Mouse (Mus musculus): ENCODE measurements at regions not wholly inside any gene's neighbourhood (a gene's known extent, or its start where the extent isn't known, plus 50 kb on each side); places are given as distances from the start of the nearest gene placed in this dataset.

GRCm38 (mm10) chr9:43863609-43864397 lies 120.0 kb downstream of the Nectin1 start:
- Histone ChIP-seq H3ac (ENCODE audit: control insufficient read depth, insufficient read length) (no peak overlapping the region), H3K27me3 (ENCODE audit: control insufficient read depth, insufficient read depth, insufficient read length) (no peaks in the 10 kb centered on the region), H3K79me2 (ENCODE audit: control insufficient read depth, insufficient read depth) (no peaks in the 10 kb centered on the region), H3K4me2 (ENCODE audit: low read depth) (peak overlapping the region; percentile 45), H3K36me3 (ENCODE audit: control insufficient read depth, insufficient read depth) (no peaks in the 10 kb centered on the region), H3K4me3 (no peak overlapping the region)
- TF ChIP-seq MYOD1 (IDR thresholded peaks at IDR 0.05; ENCODE audit: control insufficient read depth in 1 of 3, insufficient read length in 2 of 3, low read depth in 2 of 3) (peak in 2 of 3 experiments; percentile 35 to 80), REST (IDR thresholded peaks at IDR 0.05; ENCODE audit: insufficient read depth, insufficient read length) (no peak), E2F4 (IDR thresholded peaks at IDR 0.05; ENCODE audit: insufficient read depth) (no peak), POLR2AphosphoS2 (IDR thresholded peaks at IDR 0.05; ENCODE audit: insufficient read length, low read depth) (no peak), SRF (IDR thresholded peaks at IDR 0.05; ENCODE audit: control insufficient read depth, insufficient read length, low read depth) (no peak), CEBPB (IDR thresholded peaks at IDR 0.05; ENCODE audit: insufficient read depth, poor library complexity, severe bottlenecking) (no peak), MAX (IDR thresholded peaks at IDR 0.05; ENCODE audit: low read depth) (no peak), USF1 (IDR thresholded peaks at IDR 0.05; ENCODE audit: low read depth) (no peak), TCF12 (IDR thresholded peaks at IDR 0.05; ENCODE audit: insufficient read depth, poor library complexity, severe bottlenecking) (no peak), MYOG (IDR thresholded peaks at IDR 0.05; ENCODE audit: control insufficient read depth in 1 of 3, insufficient read depth in 1 of 3, insufficient read length in 2 of 3, low read depth in 2 of 3) (peak in 1 of 3 experiments; percentile 50), TCF3 (IDR thresholded peaks at IDR 0.05; ENCODE audit: insufficient read length, low read depth) (no peak), POLR2A (IDR thresholded peaks at IDR 0.05; ENCODE audit: insufficient read length, low read depth) (no peak)

- no peak for TF ChIP-seq POLR2AphosphoS2 (IDR thresholded peaks at IDR 0.05; ENCODE audit: insufficient read length, low read depth)
- TF ChIP-seq TCF3 (IDR thresholded peaks at IDR 0.05; ENCODE audit: insufficient read length, low read depth), result no peak
- no peak for TF ChIP-seq USF1 (IDR thresholded peaks at IDR 0.05; ENCODE audit: low read depth)
- TF ChIP-seq MAX (IDR thresholded peaks at IDR 0.05; ENCODE audit: low read depth), result no peak
- no peak for TF ChIP-seq REST (IDR thresholded peaks at IDR 0.05; ENCODE audit: insufficient read depth, insufficient read length)
- no peak for TF ChIP-seq SRF (IDR thresholded peaks at IDR 0.05; ENCODE audit: control insufficient read depth, insufficient read length, low read depth)
- no peak for TF ChIP-seq CEBPB (IDR thresholded peaks at IDR 0.05; ENCODE audit: insufficient read depth, poor library complexity, severe bottlenecking)
- TF ChIP-seq MYOD1 (IDR thresholded peaks at IDR 0.05; ENCODE audit: control insufficient read depth in 1 of 3, insufficient read length in 2 of 3, low read depth in 2 of 3), result no peak
- TF ChIP-seq MYOG (IDR thresholded peaks at IDR 0.05; ENCODE audit: control insufficient read depth in 1 of 3, insufficient read depth in 1 of 3, insufficient read length in 2 of 3, low read depth in 2 of 3), result no peak
- no peak for TF ChIP-seq TCF12 (IDR thresholded peaks at IDR 0.05; ENCODE audit: insufficient read depth, poor library complexity, severe bottlenecking)
- no peak for TF ChIP-seq E2F4 (IDR thresholded peaks at IDR 0.05; ENCODE audit: insufficient read depth)
- TF ChIP-seq POLR2A (IDR thresholded peaks at IDR 0.05; ENCODE audit: insufficient read length, low read depth), result no peak
- H3K79me2 ChIP-seq (ENCODE audit: control insufficient read depth, insufficient read depth), result no peaks in the 10 kb centered on the region
- H3K4me2 ChIP-seq (ENCODE audit: low read depth), result no peak overlapping the region
- no peak overlapping the region for H3ac ChIP-seq (ENCODE audit: control insufficient read depth, insufficient read length)
- no peaks in the 10 kb centered on the region for H3K27me3 ChIP-seq (ENCODE audit: control insufficient read depth, insufficient read depth, insufficient read length)
- H3K36me3 ChIP-seq (ENCODE audit: control insufficient read depth, insufficient read depth), result no peaks in the 10 kb centered on the region
- H3K4me3 ChIP-seq, result no peak overlapping the region
Observed at GRCm38 (mm10) chr9:43866802-43867201, 123.0 kb downstream of the Nectin1 start.

- TF ChIP-seq USF1 (IDR thresholded peaks at IDR 0.05; ENCODE audit: low read depth), result peak; percentile 72
- TF ChIP-seq MYOD1 (IDR thresholded peaks at IDR 0.05; ENCODE audit: control insufficient read depth in 1 of 3, insufficient read length in 2 of 3, low read depth in 2 of 3), result no peak
- Histone ChIP-seq H3K4me3 (no peak overlapping the region), H3K27me3 (ENCODE audit: control insufficient read depth, insufficient read depth, insufficient read length) (peaks cover under 1% of the 10 kb centered on the region), H3K4me2 (ENCODE audit: low read depth) (peak overlapping the region; percentile 54), H3ac (ENCODE audit: control insufficient read depth, insufficient read length) (no peak overlapping the region), H3K36me3 (ENCODE audit: control insufficient read depth, insufficient read depth) (no peaks in the 10 kb centered on the region), H3K79me2 (ENCODE audit: control insufficient read depth, insufficient read depth) (no peaks in the 10 kb centered on the region)
Observed at GRCm38 (mm10) chr9:43873841-43874240, 130.1 kb downstream of the Nectin1 start.

GRCm38 (mm10) chr9:43874332-43874731 lies 130.5 kb downstream of the Nectin1 start:
- peak overlapping the region; percentile 54 for H3K4me2 ChIP-seq (ENCODE audit: low read depth)
- H3K79me2 ChIP-seq (ENCODE audit: control insufficient read depth, insufficient read depth), result no peaks in the 10 kb centered on the region
- peaks cover 5% of the 10 kb centered on the region for H3K27me3 ChIP-seq (ENCODE audit: control insufficient read depth, insufficient read depth, insufficient read length)
- no peaks in the 10 kb centered on the region for H3K36me3 ChIP-seq (ENCODE audit: control insufficient read depth, insufficient read depth)
- no peak overlapping the region for H3K4me3 ChIP-seq
- no peak overlapping the region for H3ac ChIP-seq (ENCODE audit: control insufficient read depth, insufficient read length)
- TF ChIP-seq E2F4 (IDR thresholded peaks at IDR 0.05; ENCODE audit: insufficient read depth) (no peak), MYOG (IDR thresholded peaks at IDR 0.05; ENCODE audit: control insufficient read depth in 1 of 3, insufficient read depth in 1 of 3, insufficient read length in 2 of 3, low read depth in 2 of 3) (no peak), CEBPB (IDR thresholded peaks at IDR 0.05; ENCODE audit: insufficient read depth, poor library complexity, severe bottlenecking) (no peak), USF1 (IDR thresholded peaks at IDR 0.05; ENCODE audit: low read depth) (peak; percentile 89), SRF (IDR thresholded peaks at IDR 0.05; ENCODE audit: control insufficient read depth, insufficient read length, low read depth) (no peak), POLR2AphosphoS2 (IDR thresholded peaks at IDR 0.05; ENCODE audit: insufficient read length, low read depth) (no peak), REST (IDR thresholded peaks at IDR 0.05; ENCODE audit: insufficient read depth, insufficient read length) (no peak)
